Mouse (Mus musculus) kidney, embryonic 16.5 days (tissue): ENCODE data around the gene Mmp11. TPM values are rescaled to one million over a fixed set of nuclear protein-coding genes. Genes with fewer than 3 reads are reported as not detected.
A peak's percentile ranks its signal among the peaks of the same experiment; 100 is the strongest.

Experiments used
- ATAC-seq: fragments of 200-750 bp; cut with Nextera tagmentation; 2 replicates; pipeline ENCODE4 v1.8.0; 2017; ENCODE audit warnings: moderate TSS enrichment; ENCODE audit not compliant: low FRiP score, low TSS enrichment
- H3K27ac ChIP-seq: fragments of 300-500 bp; sonication (generic); 2 replicates; pipeline ENCODE4 v1.5.1; 2014; ENCODE audit warnings: low read length
- H3K27me3 ChIP-seq: fragments of 300-500 bp; sonication (generic); 2 replicates; pipeline ENCODE4 v1.6.1; 2014; ENCODE audit warnings: low read length, control low read depth, mixed read lengths; ENCODE audit not compliant: insufficient read depth
- H3K36me3 ChIP-seq: fragments of 300-500 bp; sonication (generic); 2 replicates; pipeline ENCODE4 v1.6.1; 2014; ENCODE audit warnings: low read length, control low read depth, mixed read lengths; ENCODE audit not compliant: insufficient read depth
- H3K4me1 ChIP-seq: fragments of 300-500 bp; sonication (generic); 2 replicates; pipeline ENCODE4 v1.6.1; 2014; ENCODE audit warnings: low read length, control low read depth, mixed read lengths; ENCODE audit not compliant: insufficient read depth
- H3K4me2 ChIP-seq: fragments of 300-500 bp; sonication (generic); replicated peaks from 2 replicates; pipeline ENCODE4 v1.6.1; 2014; ENCODE audit warnings: low read depth, low read length
- H3K4me3 ChIP-seq: fragments of 300-500 bp; sonication (generic); 2 replicates; pipeline ENCODE4 v1.5.1; 2014; ENCODE audit warnings: mild to moderate bottlenecking, low read length
- H3K9ac ChIP-seq: fragments of 300-500 bp; sonication (generic); replicated peaks from 2 replicates; pipeline ENCODE4 v1.6.1; 2014; ENCODE audit warnings: low read length
- H3K9me3 ChIP-seq: fragments of 300-500 bp; sonication (generic); 2 replicates; pipeline ENCODE4 v1.6.1; 2016; ENCODE audit warnings: low read length, control low read depth
- WGBS: fragments of 180-500 bp; shearing (Covaris S2); extraction: QIAGEN DNeasy Blood & Tissue Kit; methylation state at CpG from one replicate; pipeline ENCODE4 v1.1.7; 2014; 5-methylcytosine and 5-hydroxymethylcytosine counted together
- polyA plus RNA-seq: library from polyadenylated mRNA; unstranded; fragments of >200 nt; fragmentation: Nextera tagmentation; extraction: Ambion mirVana; gene quantifications from 2 replicates; pipeline ENCODE4 v1.2.1, GENCODE M21; 2015

The Mmp11 gene
- polyA plus RNA-seq, 1 experiment from 2014 or later = 62.1 TPM

DNA sequence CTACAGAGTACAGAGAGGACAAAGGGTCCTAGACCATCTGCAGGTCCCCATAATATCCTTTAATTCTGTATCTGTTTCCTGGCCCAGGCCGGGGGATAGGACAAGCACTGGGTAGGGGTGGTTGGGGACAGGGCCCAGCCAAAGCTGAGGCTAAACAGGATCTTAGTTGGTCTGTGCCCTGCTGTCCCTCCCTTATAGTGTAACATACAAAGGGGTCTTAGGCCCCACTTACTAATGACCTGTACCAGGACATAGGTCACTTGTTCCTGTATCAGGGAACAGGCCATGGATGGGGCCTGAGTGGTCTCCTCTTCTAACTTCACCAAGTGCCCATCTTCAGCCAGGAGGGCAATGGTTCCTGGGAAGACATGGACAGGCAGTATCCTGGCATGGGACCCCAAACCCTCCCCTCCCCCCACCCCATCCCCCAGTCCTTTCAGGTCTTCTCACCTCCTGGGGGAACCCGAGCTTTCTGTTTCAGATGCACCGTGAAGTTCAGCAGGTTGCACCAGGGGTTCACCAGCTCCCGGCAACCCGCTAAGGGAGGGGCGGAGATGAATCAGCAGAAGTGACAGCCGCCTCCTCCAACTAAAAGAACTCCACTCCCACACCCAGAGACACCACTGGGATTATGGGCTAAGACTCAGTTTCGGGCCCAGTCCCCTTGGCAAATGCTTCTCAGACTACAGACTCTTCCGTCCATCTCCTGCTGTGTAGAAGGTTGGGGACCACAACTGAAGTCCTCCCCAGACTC is 3.4 kb upstream of the Mmp11 start:
- H3K27ac ChIP-seq = no peak overlapping the region
- no peaks in the 10 kb centered on the region for H3K27me3 ChIP-seq
- no peak overlapping the region for H3K9ac ChIP-seq
- no peak for ATAC-seq
- peaks cover 34% of the 10 kb centered on the region for H3K4me1 ChIP-seq
- no peak overlapping the region for H3K4me2 ChIP-seq
- no peaks in the 10 kb centered on the region for H3K9me3 ChIP-seq
- WGBS = 42% methylated on average over 9 of the region's 9 CpGs
- H3K36me3 ChIP-seq = no peaks in the 10 kb centered on the region
- no peak overlapping the region for H3K4me3 ChIP-seq

DNA sequence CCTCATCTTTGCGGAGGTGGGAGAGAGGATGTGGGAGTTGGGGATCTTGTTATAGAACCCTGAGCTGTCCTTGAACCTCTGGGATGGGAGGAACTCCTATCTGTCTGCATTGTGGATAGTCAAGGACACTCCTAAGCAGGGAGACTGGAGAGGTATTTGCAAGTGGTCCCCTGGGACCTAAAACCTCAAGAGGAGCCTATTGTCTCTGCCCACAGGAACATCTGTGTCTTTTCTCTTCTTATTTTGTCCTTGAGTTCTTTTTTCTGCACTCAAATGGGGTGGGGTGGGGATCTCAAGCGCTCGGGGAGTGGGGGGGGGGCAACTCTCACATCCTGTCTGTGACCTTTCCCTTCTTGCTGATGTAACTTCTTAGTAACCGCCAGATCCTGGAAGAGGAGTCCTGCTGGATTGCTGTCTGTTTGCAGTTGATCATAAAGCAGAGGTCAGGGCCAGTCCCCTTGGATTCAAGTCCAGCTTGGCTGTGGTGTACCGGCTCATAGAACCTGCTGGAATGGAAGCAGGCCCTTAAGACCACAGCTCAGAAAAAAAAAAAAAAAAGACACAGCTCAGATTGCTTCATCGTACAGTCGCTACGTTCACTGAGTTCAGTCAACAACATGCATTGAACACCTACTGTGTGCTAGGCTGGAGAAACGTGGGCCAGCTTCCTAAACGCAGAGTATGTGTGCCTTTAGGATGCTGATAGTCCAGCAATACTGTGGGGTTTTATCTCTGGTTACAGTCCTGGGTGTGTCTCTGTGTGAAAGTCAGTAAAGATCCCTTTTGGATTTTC is 1.8 kb upstream of the Mmp11 start:
- no peak overlapping the region for H3K27ac ChIP-seq
- H3K27me3 ChIP-seq = no peaks in the 10 kb centered on the region
- H3K36me3 ChIP-seq = no peaks in the 10 kb centered on the region
- ATAC-seq = no peak
- peaks cover 25% of the 10 kb centered on the region for H3K4me1 ChIP-seq
- peak overlapping the region; percentile 73; the same call in 1 of the 2 replicates for H3K4me2 ChIP-seq
- H3K9ac ChIP-seq = no peak overlapping the region
- H3K9me3 ChIP-seq = no peaks in the 10 kb centered on the region
- WGBS = 54% methylated on average over 10 of the region's 10 CpGs
- no peak overlapping the region for H3K4me3 ChIP-seq

DNA sequence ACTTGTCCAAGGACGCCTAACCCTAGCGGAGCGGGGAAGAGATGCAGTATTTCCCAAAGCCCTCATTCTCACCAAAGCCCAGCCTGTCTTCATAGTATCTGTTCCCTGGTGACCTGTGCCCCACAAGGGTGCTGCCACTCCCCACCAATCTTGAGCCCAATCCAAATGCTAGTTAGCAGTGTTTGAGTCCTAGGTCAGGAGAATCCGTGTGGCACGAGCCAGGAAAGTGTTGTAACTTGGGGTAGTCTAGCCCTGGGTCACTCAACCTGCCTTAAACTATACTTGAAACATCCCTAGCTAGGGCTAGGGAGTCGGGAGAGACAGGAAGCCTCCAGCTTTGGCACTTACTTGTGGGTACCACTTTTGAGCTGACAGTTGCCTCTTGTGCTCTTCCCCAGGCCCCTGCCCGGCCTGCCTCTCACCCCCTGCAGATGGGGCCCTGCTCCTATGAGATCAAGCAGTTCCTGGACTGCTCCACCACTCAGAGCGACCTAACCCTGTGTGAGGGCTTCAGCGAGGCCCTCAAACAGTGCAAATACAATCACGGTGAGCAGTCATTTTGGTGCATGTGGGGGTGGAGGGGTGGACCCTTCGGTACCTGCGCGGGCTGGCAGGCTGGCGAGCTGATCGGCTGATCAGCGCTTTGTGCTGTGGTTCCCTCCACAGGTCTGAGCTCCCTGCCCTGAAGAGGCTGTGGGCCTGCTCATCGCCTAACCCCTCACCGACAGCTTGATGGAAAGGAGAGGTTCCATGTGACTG is 792 bp upstream of the Mmp11 start:
- WGBS = 58% methylated on average over 18 of the region's 18 CpGs
- Histone ChIP-seq H3K4me1 (peaks cover 32% of the 10 kb centered on the region), H3K4me3 (peak overlapping the region; percentile 71), H3K9me3 (no peaks in the 10 kb centered on the region), H3K4me2 (peak overlapping the region; percentile 73), H3K27ac (no peak overlapping the region), H3K36me3 (no peaks in the 10 kb centered on the region), H3K9ac (no peak overlapping the region), H3K27me3 (no peaks in the 10 kb centered on the region)
- no peak for ATAC-seq

DNA sequence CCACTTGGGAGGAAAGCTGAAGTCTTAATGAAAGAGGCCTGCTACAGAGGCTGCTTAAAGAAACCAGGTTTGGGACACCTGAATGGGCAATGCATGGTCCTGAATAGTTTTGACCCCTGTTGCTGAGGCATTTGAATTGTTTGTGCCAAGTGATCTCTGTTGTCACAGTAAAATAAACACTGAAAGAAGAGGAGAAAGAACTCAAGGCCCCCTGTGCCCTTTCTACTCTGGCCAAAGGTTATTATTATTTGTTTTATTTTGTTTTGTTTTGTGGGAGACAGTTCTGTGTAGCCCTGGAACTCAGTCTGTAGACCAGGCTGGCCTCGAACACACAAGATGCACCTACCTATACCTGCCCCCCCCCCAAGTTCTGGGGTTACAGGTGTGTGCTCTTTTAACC is 1.3 kb downstream of the Mmp11 start:
- no peak overlapping the region for H3K27ac ChIP-seq
- H3K36me3 ChIP-seq = no peaks in the 10 kb centered on the region
- peak overlapping the region; percentile 75; the same call in 1 of the 2 replicates for H3K9ac ChIP-seq
- ATAC-seq = no peak
- H3K4me3 ChIP-seq = peak overlapping the region; percentile 71; the same call in 1 of the 2 replicates
- H3K27me3 ChIP-seq = no peaks in the 10 kb centered on the region
- peak overlapping the region; percentile 73 for H3K4me2 ChIP-seq
- peaks cover 51% of the 10 kb centered on the region for H3K4me1 ChIP-seq
- WGBS = 65% methylated on average over 1 of the region's 1 CpGs
- no peaks in the 10 kb centered on the region for H3K9me3 ChIP-seq

DNA sequence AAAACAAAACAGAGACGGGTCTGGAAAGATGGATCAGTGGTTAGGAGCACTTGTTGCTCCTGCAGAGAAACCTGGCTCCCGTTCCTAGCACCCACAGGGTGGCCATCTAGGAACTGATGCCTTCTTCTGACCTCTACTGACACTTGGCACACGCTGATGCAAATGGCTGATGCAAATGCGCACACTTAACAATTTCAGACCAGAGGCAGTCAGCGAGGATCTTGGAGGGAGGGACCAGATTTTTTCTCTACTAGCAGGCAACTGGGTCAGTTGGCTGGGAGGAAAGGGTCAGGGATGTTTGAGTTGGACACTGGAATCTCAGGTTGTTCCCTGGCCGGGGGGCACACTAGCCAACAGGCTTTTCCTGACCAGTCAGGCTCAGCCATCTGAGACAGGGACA is 3.4 kb downstream of the Mmp11 start, which contains the start of gene Chchd10:
Gene Chchd10 (plus strand): TSS at position 240 of the 400 bp plus-strand sequence.
- H3K36me3 ChIP-seq = 0 out of 2 replicates have a peak, but pooled peaks cover 1% of the 10 kb centered on the region
- ATAC-seq = no peak
- peak within 1 kb of the TSS; percentile 98 for H3K4me2 ChIP-seq
- WGBS = 35% methylated on average over 6 of the region's 6 CpGs
- H3K27ac ChIP-seq = peak within 1 kb of the TSS; percentile 69
- H3K9ac ChIP-seq = peak within 1 kb of the TSS; percentile 93
- peak within 1 kb of the TSS; percentile 68 for H3K4me3 ChIP-seq
- no peaks in the 10 kb centered on the region for H3K9me3 ChIP-seq
- H3K4me1 ChIP-seq = peaks cover 45% of the 10 kb centered on the region
- no peaks in the 10 kb centered on the region for H3K27me3 ChIP-seq

DNA sequence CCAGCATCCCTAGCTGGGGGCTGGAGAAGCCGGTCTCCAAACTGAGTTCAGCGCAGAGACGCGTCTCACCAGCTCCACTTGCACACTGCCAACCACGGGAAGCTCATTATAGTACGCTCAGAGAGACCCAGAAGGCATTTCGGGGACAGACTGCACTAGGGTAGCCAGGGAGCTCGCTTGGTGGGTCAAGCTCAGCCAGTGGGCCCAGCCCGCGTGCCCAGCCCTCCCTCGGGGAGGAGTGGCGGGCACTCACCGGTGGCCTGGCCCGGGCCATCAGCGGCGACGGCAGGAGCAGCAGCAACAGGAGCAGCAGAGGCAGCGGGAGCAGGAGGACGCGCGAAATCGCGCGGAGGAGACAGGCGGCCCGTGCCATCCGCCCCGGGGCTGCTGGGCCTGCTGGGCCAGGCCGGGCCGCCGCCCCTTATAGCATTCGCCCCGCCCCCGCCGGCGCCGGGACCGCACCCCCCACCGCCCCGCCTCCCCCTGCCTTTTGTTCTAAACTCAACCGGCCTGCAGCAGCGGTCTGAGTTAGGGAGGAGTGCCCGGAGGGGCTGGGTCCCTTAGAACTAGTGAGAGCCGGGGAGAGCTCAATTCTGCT is 4.1 kb downstream of the Mmp11 start:
- ATAC-seq = peak; percentile 72
- no peaks in the 10 kb centered on the region for H3K27me3 ChIP-seq
- peak overlapping the region; percentile 69 for H3K27ac ChIP-seq
- H3K36me3 ChIP-seq = 0 out of 2 replicates have a peak, but pooled peaks cover 8% of the 10 kb centered on the region
- H3K4me1 ChIP-seq = peaks cover 43% of the 10 kb centered on the region
- peak overlapping the region; percentile 98 for H3K4me2 ChIP-seq
- peak overlapping the region; percentile 93 for H3K9ac ChIP-seq
- no peaks in the 10 kb centered on the region for H3K9me3 ChIP-seq
- peak overlapping the region; percentile 68 for H3K4me3 ChIP-seq
- under 1% methylated on average over 42 of the region's 44 CpGs for WGBS

DNA sequence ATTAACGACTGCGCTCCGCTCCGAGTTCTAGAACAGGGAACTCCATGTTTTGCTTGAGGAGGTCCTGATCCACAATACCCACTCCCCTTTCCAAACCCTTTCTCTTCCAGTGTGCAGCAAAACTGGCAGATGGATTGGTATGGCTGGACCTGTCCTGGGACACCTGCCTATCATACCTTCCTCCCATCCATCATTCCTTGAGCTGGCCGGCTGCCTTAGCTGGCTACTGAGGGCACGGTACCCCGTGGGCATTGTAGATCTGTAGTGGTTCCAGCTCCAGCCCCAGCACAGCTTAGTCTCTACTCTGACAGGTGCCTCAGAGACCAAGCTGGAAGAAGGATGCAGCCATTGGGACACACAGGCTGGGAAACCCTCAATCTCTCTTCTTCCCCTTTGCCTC is 5.0 kb downstream of the Mmp11 start:
- WGBS = 29% methylated on average over 7 of the region's 7 CpGs

DNA sequence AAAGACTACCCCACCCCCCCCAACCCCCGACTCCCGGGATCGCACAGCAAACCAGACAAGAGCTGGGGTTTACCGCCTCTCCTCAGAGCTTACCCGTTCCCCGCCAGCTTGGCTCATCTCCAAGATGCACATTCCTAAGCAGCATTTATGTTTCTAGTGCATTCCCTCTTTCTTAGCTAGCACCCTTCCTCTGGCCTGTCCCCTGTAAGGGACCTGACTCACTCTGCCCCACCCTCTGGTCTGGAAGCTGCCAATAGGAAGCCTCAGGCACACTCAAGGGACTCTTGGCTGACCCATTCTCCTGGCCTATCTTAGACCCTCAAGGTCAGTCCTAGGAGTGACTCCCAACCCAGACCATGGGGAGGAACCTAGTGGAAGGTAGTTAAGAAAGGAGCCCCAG is 6.0 kb downstream of the Mmp11 start:
- Histone ChIP-seq H3K9me3 (no peaks in the 10 kb centered on the region), H3K27ac (peak overlapping the region; percentile 25; the same call in 1 of the 2 replicates), H3K4me3 (no peak overlapping the region), H3K9ac (peak overlapping the region; percentile 39), H3K36me3 (peaks cover 17% of the 10 kb centered on the region; the same call in 1 of the 2 replicates), H3K4me2 (peak overlapping the region; percentile 98; the same call in 1 of the 2 replicates), H3K4me1 (peaks cover 30% of the 10 kb centered on the region), H3K27me3 (no peaks in the 10 kb centered on the region)
- ATAC-seq = 0 out of 2 replicates have a peak, but pooled peaks have one; percentile 14
- 36% methylated on average over 6 of the region's 6 CpGs for WGBS

More for the DNA sequence above, 5.0 kb downstream of the Mmp11 start:
- 0 out of 2 replicates have a peak, but pooled peaks cover 17% of the 10 kb centered on the region for H3K36me3 ChIP-seq
- no peak overlapping the region for H3K27ac ChIP-seq
- H3K4me2 ChIP-seq = peak overlapping the region; percentile 98
- peak overlapping the region; percentile 93 for H3K9ac ChIP-seq
- peak overlapping the region; percentile 68 for H3K4me3 ChIP-seq
- no peaks in the 10 kb centered on the region for H3K9me3 ChIP-seq
- H3K4me1 ChIP-seq = peaks cover 36% of the 10 kb centered on the region
- ATAC-seq = no peak
- H3K27me3 ChIP-seq = no peaks in the 10 kb centered on the region

DNA sequence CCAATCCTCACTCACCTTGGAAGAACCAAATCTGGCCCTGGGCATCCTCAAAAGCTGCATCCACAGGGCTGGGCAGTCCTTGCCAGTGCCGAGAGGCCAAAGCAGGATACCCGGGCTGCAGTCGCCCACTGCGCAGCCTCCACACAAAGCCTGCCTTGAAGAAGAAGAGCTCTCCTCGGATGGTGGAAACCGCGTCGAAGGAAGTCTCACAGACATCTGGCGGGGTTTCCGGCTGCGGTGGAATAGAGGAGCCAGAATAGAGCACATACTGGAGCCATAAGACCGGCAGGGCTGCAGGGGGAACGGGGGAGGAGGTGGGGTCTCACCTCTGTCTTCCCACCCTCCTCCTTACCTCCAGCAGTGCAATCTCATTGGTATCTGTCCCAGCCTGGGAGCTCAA is 9.9 kb downstream of the Mmp11 start:
- no peaks in the 10 kb centered on the region for H3K9me3 ChIP-seq
- H3K27ac ChIP-seq = no peak overlapping the region
- H3K4me2 ChIP-seq = no peak overlapping the region
- peaks cover 25% of the 10 kb centered on the region; the same call in 1 of the 2 replicates for H3K36me3 ChIP-seq
- H3K4me1 ChIP-seq = peaks cover 24% of the 10 kb centered on the region
- no peak overlapping the region for H3K4me3 ChIP-seq
- no peaks in the 10 kb centered on the region for H3K27me3 ChIP-seq
- no peak for ATAC-seq
- 76% methylated on average over 13 of the region's 13 CpGs for WGBS
- no peak overlapping the region for H3K9ac ChIP-seq
